Mouse (Mus musculus): Measurements from ENCODE around the gene Tbc1d8. TPM values are rescaled to one million over a fixed set of nuclear protein-coding genes. Genes with fewer than 3 reads are reported as not detected.

Gene Tbc1d8
- polyA plus RNA-seq, 1 experiment from 2014 or later: 11.4 TPM

- Histone ChIP-seq H3K9me3 (replicated peaks; ENCODE audit: control insufficient read depth, low read length) (no peaks in the 10 kb centered on the region), H3K4me1 (ENCODE audit: control insufficient read depth, insufficient read depth, low read length) (peaks cover 3% of the 10 kb centered on the region; the same call in 1 of the 2 replicates), H3K9ac (ENCODE audit: low read depth, low read length) (no peak overlapping the region), H3K27me3 (ENCODE audit: control insufficient read depth, insufficient read depth, low read length) (no peaks in the 10 kb centered on the region), H3K36me3 (ENCODE audit: control insufficient read depth, insufficient read depth, low read length) (no peaks in the 10 kb centered on the region), H3K4me3 (ENCODE audit: low read depth, low read length) (no peak overlapping the region), H3K27ac (ENCODE audit: low read depth, low read length) (no peak overlapping the region), H3K4me2 (no peak overlapping the region)
- 60% methylated on average over 9 of the region's 9 CpGs for WGBS (ENCODE audit: insufficient replicate concordance)
- ATAC-seq (replicated peaks; ENCODE audit: insufficient number of reproducible peaks, low FRiP score, low TSS enrichment): no peak
These were observed 7.2 kb downstream of the Tbc1d8 start for GRCm38 (mm10) chr1:39471298-39471902.

GRCm38 (mm10) chr1:39468982-39469381 lies 9.6 kb downstream of the Tbc1d8 start:
- H3K9ac ChIP-seq (ENCODE audit: low read depth, low read length): no peak overlapping the region
- no peak for ATAC-seq (replicated peaks; ENCODE audit: insufficient number of reproducible peaks, low FRiP score, low TSS enrichment)
- H3K4me3 ChIP-seq (ENCODE audit: low read depth, low read length): no peak overlapping the region
- H3K4me1 ChIP-seq (ENCODE audit: control insufficient read depth, insufficient read depth, low read length): peaks cover 5% of the 10 kb centered on the region
- H3K4me2 ChIP-seq: no peak overlapping the region
- WGBS (ENCODE audit: insufficient replicate concordance): 83% methylated on average over 7 of the region's 7 CpGs
- no peak overlapping the region for H3K27ac ChIP-seq (ENCODE audit: low read depth, low read length)
- no peaks in the 10 kb centered on the region for H3K27me3 ChIP-seq (ENCODE audit: control insufficient read depth, insufficient read depth, low read length)
- H3K9me3 ChIP-seq (replicated peaks; ENCODE audit: control insufficient read depth, low read length): no peaks in the 10 kb centered on the region
- H3K36me3 ChIP-seq (ENCODE audit: control insufficient read depth, insufficient read depth, low read length): no peaks in the 10 kb centered on the region

- Histone ChIP-seq H3K36me3 (ENCODE audit: control insufficient read depth, insufficient read depth, low read length) (no peaks in the 10 kb centered on the region), H3K27ac (ENCODE audit: low read depth, low read length) (no peak overlapping the region), H3K4me2 (no peak overlapping the region), H3K4me1 (ENCODE audit: control insufficient read depth, insufficient read depth, low read length) (peaks cover 9% of the 10 kb centered on the region), H3K9ac (ENCODE audit: low read depth, low read length) (no peak overlapping the region), H3K27me3 (ENCODE audit: control insufficient read depth, insufficient read depth, low read length) (no peaks in the 10 kb centered on the region), H3K4me3 (ENCODE audit: low read depth, low read length) (no peak overlapping the region), H3K9me3 (replicated peaks; ENCODE audit: control insufficient read depth, low read length) (no peaks in the 10 kb centered on the region)
- 83% methylated on average over 13 of the region's 13 CpGs for WGBS (ENCODE audit: insufficient replicate concordance)
- no peak for ATAC-seq (replicated peaks; ENCODE audit: insufficient number of reproducible peaks, low FRiP score, low TSS enrichment)
These were observed 12.0 kb downstream of the Tbc1d8 start for GRCm38 (mm10) chr1:39466526-39466925.

- H3K4me3 ChIP-seq (ENCODE audit: low read depth, low read length): no peak overlapping the region
- ATAC-seq (replicated peaks; ENCODE audit: insufficient number of reproducible peaks, low FRiP score, low TSS enrichment): no peak
- H3K27me3 ChIP-seq (ENCODE audit: control insufficient read depth, insufficient read depth, low read length): no peaks in the 10 kb centered on the region
- no peak overlapping the region for H3K4me2 ChIP-seq
- no peaks in the 10 kb centered on the region for H3K36me3 ChIP-seq (ENCODE audit: control insufficient read depth, insufficient read depth, low read length)
- no peak overlapping the region for H3K27ac ChIP-seq (ENCODE audit: low read depth, low read length)
- H3K9ac ChIP-seq (ENCODE audit: low read depth, low read length): no peak overlapping the region
- WGBS (ENCODE audit: insufficient replicate concordance): 91% methylated on average over 3 of the region's 3 CpGs
- no peaks in the 10 kb centered on the region for H3K9me3 ChIP-seq (replicated peaks; ENCODE audit: control insufficient read depth, low read length)
- H3K4me1 ChIP-seq (ENCODE audit: control insufficient read depth, insufficient read depth, low read length): peaks cover 9% of the 10 kb centered on the region
These were observed 13.8 kb downstream of the Tbc1d8 start for GRCm38 (mm10) chr1:39464760-39465159.

- Histone ChIP-seq H3K4me3 (ENCODE audit: low read depth, low read length) (no peak overlapping the region), H3K4me2 (no peak overlapping the region), H3K9ac (ENCODE audit: low read depth, low read length) (no peak overlapping the region), H3K27ac (ENCODE audit: low read depth, low read length) (no peak overlapping the region), H3K9me3 (replicated peaks; ENCODE audit: control insufficient read depth, low read length) (no peaks in the 10 kb centered on the region), H3K4me1 (ENCODE audit: control insufficient read depth, insufficient read depth, low read length) (peaks cover 9% of the 10 kb centered on the region), H3K27me3 (ENCODE audit: control insufficient read depth, insufficient read depth, low read length) (no peaks in the 10 kb centered on the region), H3K36me3 (ENCODE audit: control insufficient read depth, insufficient read depth, low read length) (no peaks in the 10 kb centered on the region)
- 83% methylated on average over 6 of the region's 6 CpGs for WGBS (ENCODE audit: insufficient replicate concordance)
- no peak for ATAC-seq (replicated peaks; ENCODE audit: insufficient number of reproducible peaks, low FRiP score, low TSS enrichment)
These were observed 15.6 kb downstream of the Tbc1d8 start for GRCm38 (mm10) chr1:39462937-39463444.

- Histone ChIP-seq H3K4me1 (ENCODE audit: control insufficient read depth, insufficient read depth, low read length) (peaks cover 9% of the 10 kb centered on the region), H3K9me3 (replicated peaks; ENCODE audit: control insufficient read depth, low read length) (no peaks in the 10 kb centered on the region), H3K4me3 (ENCODE audit: low read depth, low read length) (no peak overlapping the region), H3K27me3 (ENCODE audit: control insufficient read depth, insufficient read depth, low read length) (no peaks in the 10 kb centered on the region), H3K9ac (ENCODE audit: low read depth, low read length) (no peak overlapping the region), H3K4me2 (no peak overlapping the region), H3K27ac (ENCODE audit: low read depth, low read length) (no peak overlapping the region), H3K36me3 (ENCODE audit: control insufficient read depth, insufficient read depth, low read length) (no peaks in the 10 kb centered on the region)
- 89% methylated on average over 13 of the region's 13 CpGs for WGBS (ENCODE audit: insufficient replicate concordance)
- ATAC-seq (replicated peaks; ENCODE audit: insufficient number of reproducible peaks, low FRiP score, low TSS enrichment): no peak
These were observed 16.5 kb downstream of the Tbc1d8 start for GRCm38 (mm10) chr1:39462036-39462435.

GRCm38 (mm10) chr1:39460495-39460894 lies 18.1 kb downstream of the Tbc1d8 start:
- H3K4me1 ChIP-seq (ENCODE audit: control insufficient read depth, insufficient read depth, low read length): peaks cover 12% of the 10 kb centered on the region
- H3K9ac ChIP-seq (ENCODE audit: low read depth, low read length): no peak overlapping the region
- no peak overlapping the region for H3K4me3 ChIP-seq (ENCODE audit: low read depth, low read length)
- no peak overlapping the region for H3K4me2 ChIP-seq
- no peaks in the 10 kb centered on the region for H3K9me3 ChIP-seq (replicated peaks; ENCODE audit: control insufficient read depth, low read length)
- H3K27ac ChIP-seq (ENCODE audit: low read depth, low read length): no peak overlapping the region
- ATAC-seq (replicated peaks; ENCODE audit: insufficient number of reproducible peaks, low FRiP score, low TSS enrichment): no peak
- WGBS (ENCODE audit: insufficient replicate concordance): 70% methylated on average over 5 of the region's 5 CpGs
- H3K27me3 ChIP-seq (ENCODE audit: control insufficient read depth, insufficient read depth, low read length): no peaks in the 10 kb centered on the region
- no peaks in the 10 kb centered on the region for H3K36me3 ChIP-seq (ENCODE audit: control insufficient read depth, insufficient read depth, low read length)

GRCm38 (mm10) chr1:39457887-39458874 lies 20.4 kb downstream of the Tbc1d8 start:
- H3K27me3 ChIP-seq (ENCODE audit: control insufficient read depth, insufficient read depth, low read length): no peaks in the 10 kb centered on the region
- 87% methylated on average over 13 of the region's 13 CpGs for WGBS (ENCODE audit: insufficient replicate concordance)
- no peak for ATAC-seq (replicated peaks; ENCODE audit: insufficient number of reproducible peaks, low FRiP score, low TSS enrichment)
- no peak overlapping the region for H3K4me3 ChIP-seq (ENCODE audit: low read depth, low read length)
- peaks cover 18% of the 10 kb centered on the region for H3K4me1 ChIP-seq (ENCODE audit: control insufficient read depth, insufficient read depth, low read length)
- no peaks in the 10 kb centered on the region for H3K36me3 ChIP-seq (ENCODE audit: control insufficient read depth, insufficient read depth, low read length)
- H3K9me3 ChIP-seq (replicated peaks; ENCODE audit: control insufficient read depth, low read length): no peaks in the 10 kb centered on the region
- H3K4me2 ChIP-seq: no peak overlapping the region
- H3K27ac ChIP-seq (ENCODE audit: low read depth, low read length): no peak overlapping the region
- no peak overlapping the region for H3K9ac ChIP-seq (ENCODE audit: low read depth, low read length)
